19 mouse cellular contexts compared by ENCODE assay signal in genomic region chr19:17268669-17269068, GRCm38 (mm10).
"Had no signal": no experiment of that assay in that cellular context is flagged by ENCODE, and none has a peak within 500 bp of the region (broad histone marks: within the 10 kb centered on the region; RNA-seq: fewer than 3 reads in every experiment).

No protein-coding gene starts in this region.

- H3K4me3 ChIP-seq: lung, embryonic 15.5 days; midbrain, embryonic 10.5 days; midbrain, embryonic 12.5 days; myocyte; neural tube, embryonic 13.5 days; neural tube, embryonic 15.5 days; stomach, embryonic 15.5 days had no signal

- H3K9me3 ChIP-seq: lung, embryonic 15.5 days; midbrain, embryonic 10.5 days; midbrain, embryonic 12.5 days; neural tube, embryonic 15.5 days; stomach, embryonic 15.5 days had no signal

- DNase-seq: liver, postnatal 0 days; lung, adult 2 months; lung, postnatal 14 days; lung, postnatal 4 days; midbrain, embryonic 14.5 days; retina, postnatal 1 day; right cerebral cortex, adult 18-20 months; right cerebral cortex, postnatal 14 days; thymus, adult 2 months; thymus, postnatal 25 days; thymus, postnatal 4 days had no signal

- H3K9ac ChIP-seq: liver, postnatal 0 days; lung, embryonic 15.5 days; midbrain, embryonic 12.5 days; neural tube, embryonic 13.5 days; neural tube, embryonic 15.5 days; stomach, embryonic 15.5 days had no signal

- H3K27me3 ChIP-seq: lung, embryonic 15.5 days; midbrain, embryonic 12.5 days; neural tube, embryonic 13.5 days; neural tube, embryonic 15.5 days; stomach, embryonic 15.5 days had no signal

- H3K4me2 ChIP-seq: lung, embryonic 15.5 days; midbrain, embryonic 12.5 days; neural tube, embryonic 13.5 days; neural tube, embryonic 15.5 days; stomach, embryonic 15.5 days had no signal

- H3K36me3 ChIP-seq: lung, embryonic 15.5 days; midbrain, embryonic 10.5 days; midbrain, embryonic 12.5 days; neural tube, embryonic 13.5 days; neural tube, embryonic 15.5 days; stomach, embryonic 15.5 days had no signal

- H3K4me1 ChIP-seq: stomach, embryonic 15.5 days had no signal

- H3K27ac ChIP-seq: lung, embryonic 15.5 days; midbrain, embryonic 10.5 days; midbrain, embryonic 12.5 days; neural tube, embryonic 13.5 days; neural tube, embryonic 15.5 days; stomach, embryonic 15.5 days; stomach, postnatal 0 days had no signal
